Mouse (Mus musculus): ENCODE measurements around the gene Abcc10. TPM values are rescaled to one million over a fixed set of nuclear protein-coding genes. Genes with fewer than 3 reads are reported as not detected.

Gene Abcc10
- polyA plus RNA-seq (2015; fragmentation: Nextera tagmentation; extraction: Ambion mirVana) = 3.4 and 4.0 TPM in 2 replicates

GRCm38 (mm10) chr17:46327906-46328534 lies at the start of gene Abcc10:
Abcc10 (minus strand) TSS chr17:46328352.

DNA sequence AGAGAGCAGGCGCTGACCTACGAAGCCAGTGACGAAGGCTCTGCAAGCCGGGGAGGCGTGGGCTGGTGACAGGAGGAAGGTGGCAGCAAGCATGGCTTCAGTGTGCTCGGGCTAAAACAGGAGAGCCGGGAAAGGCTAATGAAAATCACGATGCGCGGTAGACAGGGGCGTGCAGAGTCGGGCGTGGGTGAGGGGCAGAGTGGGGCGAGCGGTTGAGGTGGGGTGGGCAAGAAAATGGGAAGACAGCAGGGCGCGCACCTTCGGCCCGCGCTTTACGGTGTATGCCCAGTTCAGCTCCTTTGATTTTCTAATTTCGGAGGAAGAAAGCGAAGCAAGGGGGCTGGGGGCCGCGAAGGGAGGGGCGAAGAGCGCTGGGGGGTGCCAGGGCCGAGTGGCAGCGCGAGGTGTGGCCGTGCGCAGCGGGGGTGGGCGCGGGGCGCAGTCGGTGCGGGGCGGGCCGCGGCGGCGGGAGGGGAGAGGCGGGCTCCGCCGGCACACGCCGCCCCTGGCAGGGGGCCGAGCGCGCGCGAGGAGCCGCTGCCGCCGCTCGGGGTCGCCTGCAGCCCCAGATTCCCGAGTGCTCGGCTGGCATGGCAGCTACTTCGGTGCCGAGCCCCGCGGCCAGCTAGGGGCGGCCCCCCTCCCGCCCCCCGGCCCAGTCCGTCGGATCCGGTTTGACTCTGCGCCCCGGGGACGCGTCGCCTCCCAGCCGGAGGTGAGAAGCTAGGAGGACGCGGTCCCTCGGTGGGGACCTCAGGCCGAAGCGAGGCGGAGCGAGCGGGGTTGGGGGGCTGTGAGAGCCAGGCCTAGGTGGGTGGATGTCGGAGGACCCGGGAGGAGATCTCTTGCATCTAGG lies 30.6 kb downstream of the Abcc10 start, which contains the start of gene Dlk2:
TSS of gene Dlk2 (plus strand) at position 58 of the 856 bp plus-strand sequence.

GRCm38 (mm10) chr17:46282483-46283123 lies 45.5 kb downstream of the Abcc10 start, which contains the start of gene Tjap1:
Tjap1 (minus strand) TSS chr17:46283026.

DNA sequence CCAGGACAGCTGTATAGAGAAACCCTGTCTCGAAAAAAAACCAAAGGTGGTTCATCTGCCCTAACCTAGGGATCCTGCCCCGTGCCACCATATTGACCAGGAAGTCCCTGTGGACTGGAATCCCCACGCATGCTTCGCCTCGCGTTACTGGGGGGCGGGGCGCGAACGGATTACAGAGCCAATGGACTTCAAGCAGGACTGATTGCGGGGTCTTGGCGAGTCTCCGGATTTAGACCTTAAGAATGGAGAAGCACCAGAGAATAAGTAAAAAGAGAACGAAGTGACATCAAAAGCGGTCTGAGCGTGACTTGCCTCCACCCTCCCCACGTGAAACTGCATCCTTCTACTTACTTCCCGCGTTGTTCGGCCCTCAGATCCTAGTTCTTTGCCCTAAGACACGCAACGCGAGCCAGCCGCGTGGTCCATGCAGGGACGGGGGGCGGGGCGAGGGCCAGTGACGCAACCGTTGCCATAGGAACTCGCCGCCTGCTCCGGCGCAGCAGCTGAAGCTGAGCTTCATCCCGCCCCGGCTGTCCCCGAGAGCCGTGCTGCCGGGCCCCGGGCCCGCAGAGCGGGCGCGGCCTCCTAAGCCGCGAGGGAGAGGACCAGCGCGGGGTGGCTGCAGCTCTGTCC lies 74.6 kb downstream of the Abcc10 start, which contains the start of gene Lrrc73:
TSS of gene Lrrc73 (plus strand) at position 80 of the 633 bp plus-strand sequence.

Other genes starting within 250 kb of the Abcc10 start
- gene Mrps18a, start 217.4 kb downstream of the Abcc10 start, polyA plus RNA-seq (2015; fragmentation: Nextera tagmentation; extraction: Ambion mirVana) = 73.0 and 78.2 TPM in 2 replicates
- gene Rsph9, start 184.1 kb downstream of the Abcc10 start, polyA plus RNA-seq (2015; fragmentation: Nextera tagmentation; extraction: Ambion mirVana) = 4.6 and 4.9 TPM in 2 replicates
- gene Mad2l1bp, start 174.8 kb downstream of the Abcc10 start, polyA plus RNA-seq (2015; fragmentation: Nextera tagmentation; extraction: Ambion mirVana) = 18.7 and 20.4 TPM in 2 replicates
- gene Gtpbp2, start 167.3 kb downstream of the Abcc10 start, polyA plus RNA-seq (2015; fragmentation: Nextera tagmentation; extraction: Ambion mirVana) = 13.4 and 15.1 TPM in 2 replicates
- 7.7 and 11.9 TPM in 2 replicates for gene Polh, start 125.7 kb downstream of the Abcc10 start, polyA plus RNA-seq (2015; fragmentation: Nextera tagmentation; extraction: Ambion mirVana)
- 13.0 and 15.6 TPM in 2 replicates for gene Xpo5, start 125.6 kb downstream of the Abcc10 start, polyA plus RNA-seq (2015; fragmentation: Nextera tagmentation; extraction: Ambion mirVana)
- gene Polr1c, start 80.3 kb downstream of the Abcc10 start, polyA plus RNA-seq (2015; fragmentation: Nextera tagmentation; extraction: Ambion mirVana) = 39.0 TPM in 2 replicates
- 109 and 124 TPM in 2 replicates for gene Yipf3, start 80.3 kb downstream of the Abcc10 start, polyA plus RNA-seq (2015; fragmentation: Nextera tagmentation; extraction: Ambion mirVana)
- gene Lrrc73, start 74.8 kb downstream of the Abcc10 start, polyA plus RNA-seq (2015; fragmentation: Nextera tagmentation; extraction: Ambion mirVana) = 0.43 and 0.46 TPM in 2 replicates
- gene Tjap1, start 45.3 kb downstream of the Abcc10 start, polyA plus RNA-seq (2015; fragmentation: Nextera tagmentation; extraction: Ambion mirVana) = 27.2 and 28.3 TPM in 2 replicates
- gene Dlk2, start 30.9 kb downstream of the Abcc10 start, polyA plus RNA-seq (2015; fragmentation: Nextera tagmentation; extraction: Ambion mirVana) = 15.5 and 16.6 TPM in 2 replicates
- gene Zfp318, start 55.4 kb upstream of the Abcc10 start, polyA plus RNA-seq (2015; fragmentation: Nextera tagmentation; extraction: Ambion mirVana) = 5.7 and 6.6 TPM in 2 replicates
- not detected in 2 replicates for gene Crip3, start 100.6 kb upstream of the Abcc10 start, polyA plus RNA-seq (2015; fragmentation: Nextera tagmentation; extraction: Ambion mirVana)
- gene Slc22a7, start 110.1 kb upstream of the Abcc10 start, polyA plus RNA-seq (2015; fragmentation: Nextera tagmentation; extraction: Ambion mirVana) = not detected in 2 replicates
- gene Ttbk1, start 159.3 kb upstream of the Abcc10 start, polyA plus RNA-seq (2015; fragmentation: Nextera tagmentation; extraction: Ambion mirVana) = 0.02 TPM in 2 replicates
- gene Dnph1, start 168.4 kb upstream of the Abcc10 start, polyA plus RNA-seq (2015; fragmentation: Nextera tagmentation; extraction: Ambion mirVana) = 17.5 and 18.0 TPM in 2 replicates
- 3.2 and 4.5 TPM in 2 replicates for gene Cul9, start 218.0 kb upstream of the Abcc10 start, polyA plus RNA-seq (2015; fragmentation: Nextera tagmentation; extraction: Ambion mirVana)
- 7.7 and 8.4 TPM in 2 replicates for gene Srf, start 227.8 kb upstream of the Abcc10 start, polyA plus RNA-seq (2015; fragmentation: Nextera tagmentation; extraction: Ambion mirVana)

Measured in urinary bladder, postnatal 0 days (tissue).